Mouse (Mus musculus) heart, postnatal 0 days (tissue): ENCODE results near the gene Mul1. TPM values are rescaled to one million over a fixed set of nuclear protein-coding genes. Genes with fewer than 3 reads are reported as not detected.

ENCODE experiments used
- ATAC-seq: fragments of 200-750 bp; cut with Nextera tagmentation; 2 replicates; pipeline ENCODE4 v1.8.0; 2017; ENCODE audit warnings: low read depth, moderate number of reproducible peaks, moderate library complexity; ENCODE audit not compliant: insufficient read depth
- DNase-seq: peaks from one replicate; pipeline ENCODE4 v3.0.0-alpha.2; 2016; ENCODE audit warnings: low spot score
- H3K27ac ChIP-seq: fragments of 300-500 bp; sonication (generic); 2 replicates; pipeline ENCODE4 v1.5.1; 2014; ENCODE audit warnings: low read depth, mild to moderate bottlenecking
- H3K27me3 ChIP-seq: fragments of 300-500 bp; sonication (generic); 2 replicates; pipeline ENCODE4 v1.6.1; 2014; ENCODE audit warnings: low read length, mixed read lengths; ENCODE audit not compliant: control insufficient read depth, insufficient read depth
- H3K36me3 ChIP-seq: fragments of 300-500 bp; sonication (generic); replicated peaks from 2 replicates; pipeline ENCODE4 v1.6.1; 2014; ENCODE audit warnings: low read length, mixed read lengths; ENCODE audit not compliant: control insufficient read depth, insufficient read depth
- H3K4me1 ChIP-seq: fragments of 300-500 bp; sonication (generic); 2 replicates; pipeline ENCODE4 v1.6.1; 2014; ENCODE audit warnings: antibody characterized with exemption; ENCODE audit not compliant: control insufficient read depth, insufficient read depth
- H3K4me2 ChIP-seq: fragments of 300-500 bp; sonication (generic); 2 replicates; pipeline ENCODE4 v1.6.1; 2014; ENCODE audit warnings: low read depth, mild to moderate bottlenecking, low read length, moderate library complexity
- H3K4me3 ChIP-seq: fragments of 300-500 bp; sonication (generic); 2 replicates; pipeline ENCODE4 v1.5.1; 2014; ENCODE audit warnings: low read depth, low read length
- H3K9ac ChIP-seq: fragments of 300-500 bp; sonication (generic); replicated peaks from 2 replicates; pipeline ENCODE4 v1.6.1; 2014; ENCODE audit warnings: low read depth, low read length, mixed read lengths
- H3K9me3 ChIP-seq: fragments of 300-500 bp; sonication (generic); replicated peaks from 2 replicates; pipeline ENCODE4 v1.6.1; 2016; ENCODE audit warnings: low read length; ENCODE audit not compliant: control insufficient read depth
- CTCF ChIP-seq: IDR thresholded peaks from 2 replicates; pipeline ENCODE4 v1.5.1; 2016; ENCODE audit warnings: antibody characterized with exemption, control low read depth, low read depth
- EP300 ChIP-seq: IDR thresholded peaks from 2 replicates; pipeline ENCODE4 v1.6.1; 2016; ENCODE audit warnings: antibody characterized with exemption, low read depth
- WGBS: fragments of 180-500 bp; shearing (Covaris S2); extraction: QIAGEN DNeasy Blood & Tissue Kit; methylation state at CpG from one replicate; pipeline ENCODE4 v1.1.7; 2014; 5-methylcytosine and 5-hydroxymethylcytosine counted together
- polyA plus RNA-seq: library from polyadenylated mRNA; unstranded; fragments of >200 nt; fragmentation: Nextera tagmentation; extraction: Ambion mirVana; gene quantifications from 2 replicates; pipeline ENCODE4 v1.2.1, GENCODE M21; 2015
- total RNA-seq: library from RNA; depleted of rRNA; stranded (reverse); fragments of >200 nt; gene quantifications from 2 replicates; pipeline ENCODE4 v1.2.3, GENCODE M21; 2014; ENCODE audit warnings: low replicate concordance

Gene Mul1
- total and polyA plus RNA-seq, 2 experiments from 2014 or later = 30.0 to 40.6 TPM

DNA sequence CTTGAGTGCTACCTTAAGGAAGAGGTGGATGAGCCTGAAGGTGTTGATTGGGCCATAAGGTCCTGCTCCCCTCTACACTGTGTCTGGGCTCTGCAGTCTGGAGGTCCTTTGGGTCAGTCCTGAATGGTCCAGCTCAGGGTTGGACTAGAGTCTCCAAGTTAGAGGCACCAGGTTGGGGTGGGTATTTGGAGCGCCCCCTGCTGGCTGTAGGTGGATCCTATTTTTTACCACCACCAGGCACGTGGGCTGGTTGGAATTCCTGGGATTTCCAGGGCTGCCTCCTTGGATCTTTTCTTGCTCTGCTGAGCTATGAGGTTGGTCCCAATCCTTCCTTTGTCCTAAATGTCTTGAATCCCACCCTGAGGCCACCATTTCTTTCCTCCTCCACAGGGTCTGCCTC is 29.7 kb upstream of the Mul1 start:
- no peak overlapping the region for H3K9ac ChIP-seq
- DNase-seq (no peak), ATAC-seq (no peak)
- H3K4me3 ChIP-seq = no peak overlapping the region
- no peaks in the 10 kb centered on the region for H3K9me3 ChIP-seq
- 4% methylated on average over 2 of the region's 2 CpGs for WGBS
- no peaks in the 10 kb centered on the region for H3K4me1 ChIP-seq
- H3K4me2 ChIP-seq = no peak overlapping the region
- TF ChIP-seq EP300 (no peak), CTCF (peak; percentile 41)
- H3K36me3 ChIP-seq = no peaks in the 10 kb centered on the region
- H3K27me3 ChIP-seq = no peaks in the 10 kb centered on the region
- H3K27ac ChIP-seq = no peak overlapping the region

DNA sequence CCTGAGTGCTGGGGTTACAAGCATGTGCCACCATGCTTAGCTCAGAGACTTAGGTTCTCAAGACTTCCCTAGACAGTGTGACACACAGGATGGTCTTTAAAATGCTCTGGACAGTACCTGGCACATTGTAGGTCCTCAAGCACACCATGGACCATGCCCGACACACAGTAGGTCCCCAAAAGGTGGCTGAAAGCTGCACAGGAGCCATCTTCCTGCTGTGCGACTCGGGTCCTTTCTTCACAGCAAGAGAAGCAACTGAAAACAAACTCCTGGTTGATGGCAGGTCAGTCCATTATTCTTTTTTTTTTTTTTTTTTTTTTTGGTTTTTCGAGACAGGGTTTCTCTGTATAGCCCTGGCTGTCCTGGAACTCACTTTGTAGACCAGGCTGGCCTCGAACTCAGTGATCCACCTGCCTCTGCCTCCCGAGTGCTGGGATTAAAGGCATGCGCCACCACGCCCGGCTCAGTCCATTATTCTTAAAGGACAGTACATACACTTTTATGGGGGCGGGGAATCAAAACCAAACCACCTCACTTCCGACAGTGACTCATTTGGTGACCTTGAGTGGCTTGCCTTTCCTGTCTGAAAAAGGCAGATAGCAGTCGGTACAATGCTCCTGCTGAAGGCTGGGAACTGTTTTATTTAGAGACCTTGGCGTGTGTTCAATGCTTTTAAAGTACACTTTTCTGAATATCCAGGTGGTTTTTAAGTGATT is 26.8 kb upstream of the Mul1 start:
- H3K27ac ChIP-seq = no peak overlapping the region
- TF ChIP-seq CTCF (no peak), EP300 (no peak)
- WGBS = 60% methylated on average over 12 of the region's 13 CpGs

DNA sequence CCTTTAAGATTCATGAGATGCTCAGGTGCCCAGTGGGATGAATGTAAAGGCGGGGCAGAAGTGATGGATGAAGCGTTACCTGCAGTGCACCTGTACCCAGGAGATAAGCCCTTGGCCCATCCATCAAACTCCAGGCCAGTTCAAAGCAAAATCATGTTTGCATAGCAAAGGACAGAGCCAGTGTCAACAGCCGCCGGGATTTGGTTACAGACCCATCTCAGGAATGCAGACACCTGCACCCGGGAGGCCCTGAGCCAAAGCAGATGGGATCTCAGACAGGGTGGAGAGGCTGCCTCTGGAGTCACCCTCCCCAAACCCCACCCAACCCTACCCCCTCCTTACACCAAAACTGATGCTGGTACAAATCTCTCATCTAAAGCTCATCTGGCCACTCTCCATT is 23.5 kb upstream of the Mul1 start:
- Histone ChIP-seq H3K9ac (no peak overlapping the region), H3K9me3 (no peaks in the 10 kb centered on the region), H3K4me2 (no peak overlapping the region), H3K27me3 (0 out of 2 replicates have a peak, but pooled peaks cover 8% of the 10 kb centered on the region), H3K27ac (no peak overlapping the region), H3K4me3 (no peak overlapping the region), H3K4me1 (no peaks in the 10 kb centered on the region), H3K36me3 (no peaks in the 10 kb centered on the region)
- WGBS = 10% methylated on average over 5 of the region's 5 CpGs
- DNase-seq (no peak), ATAC-seq (no peak)
- TF ChIP-seq EP300 (no peak), CTCF (no peak)

More for the DNA sequence above, 26.8 kb upstream of the Mul1 start:
- Histone ChIP-seq H3K27me3 (0 out of 2 replicates have a peak, but pooled peaks cover 8% of the 10 kb centered on the region), H3K36me3 (no peaks in the 10 kb centered on the region), H3K4me1 (no peaks in the 10 kb centered on the region), H3K9ac (no peak overlapping the region), H3K4me2 (no peak overlapping the region), H3K9me3 (no peaks in the 10 kb centered on the region), H3K4me3 (no peak overlapping the region)
- peak; percentile 66 for ATAC-seq
- DNase-seq = peak; percentile 50

DNA sequence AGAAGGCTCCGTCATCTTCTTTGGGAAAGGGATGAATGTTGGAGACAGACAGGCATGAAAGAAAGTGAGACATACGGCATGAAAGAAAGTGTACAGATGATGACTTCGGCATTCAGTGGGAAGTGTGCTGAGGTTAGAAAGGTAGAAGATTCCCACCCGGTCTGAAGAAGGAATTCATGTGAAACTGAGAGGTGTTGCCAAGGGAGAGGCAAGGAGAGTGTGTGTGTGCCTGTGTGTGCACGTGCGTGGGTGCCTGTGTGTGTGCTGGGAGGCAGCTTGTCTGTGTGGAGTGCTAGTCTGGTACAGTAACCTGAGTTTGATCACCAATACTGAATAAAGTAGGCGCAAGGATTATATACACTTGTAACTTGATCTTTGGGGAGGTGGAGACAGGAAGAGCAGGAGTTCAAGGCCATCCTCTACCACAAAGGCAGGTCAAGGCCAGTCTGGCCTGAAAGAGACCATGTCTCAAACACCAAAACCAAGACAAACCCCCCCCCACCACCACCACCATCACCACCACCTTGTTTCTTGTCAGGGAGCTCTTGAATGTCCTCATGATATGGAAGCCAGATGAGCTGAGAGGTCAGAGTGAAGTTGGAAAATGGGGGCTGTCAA is 22.9 kb upstream of the Mul1 start:
- H3K4me1 ChIP-seq = no peaks in the 10 kb centered on the region
- ATAC-seq (no peak), DNase-seq (no peak)
- no peak overlapping the region for H3K4me2 ChIP-seq
- WGBS = 53% methylated on average over 7 of the region's 7 CpGs
- no peaks in the 10 kb centered on the region for H3K9me3 ChIP-seq
- H3K9ac ChIP-seq = no peak overlapping the region
- no peak overlapping the region for H3K4me3 ChIP-seq
- TF ChIP-seq CTCF (no peak), EP300 (no peak)
- no peaks in the 10 kb centered on the region for H3K36me3 ChIP-seq
- H3K27ac ChIP-seq = no peak overlapping the region
- 0 out of 2 replicates have a peak, but pooled peaks cover 8% of the 10 kb centered on the region for H3K27me3 ChIP-seq

DNA sequence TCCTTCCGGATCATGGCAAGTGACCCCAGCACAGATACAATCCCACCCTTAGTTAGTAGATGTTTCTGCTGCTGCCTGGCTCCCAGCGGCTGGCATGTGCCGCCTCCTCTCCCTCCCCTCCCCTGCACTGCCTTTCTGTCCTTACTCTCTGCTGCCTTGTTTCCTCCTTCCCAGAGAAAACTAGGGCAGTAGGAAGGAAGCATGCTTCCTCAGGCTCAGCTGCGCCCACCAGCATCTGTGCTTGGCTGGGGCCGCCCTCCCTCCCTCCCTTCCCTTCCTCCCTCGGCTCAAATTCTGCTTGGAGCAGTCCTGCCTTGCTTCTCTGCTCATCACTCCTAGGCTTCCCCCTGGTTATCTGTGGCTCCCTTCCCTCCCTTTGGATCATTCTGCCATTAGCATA is 19.7 kb upstream of the Mul1 start:
- no peak overlapping the region for H3K9ac ChIP-seq
- DNase-seq (no peak), ATAC-seq (no peak)
- peaks cover 21% of the 10 kb centered on the region; the same call in 1 of the 2 replicates for H3K27me3 ChIP-seq
- H3K4me2 ChIP-seq = peak overlapping the region; percentile 20
- WGBS = 8% methylated on average over 6 of the region's 6 CpGs
- no peaks in the 10 kb centered on the region for H3K36me3 ChIP-seq
- TF ChIP-seq CTCF (no peak), EP300 (no peak)
- H3K4me3 ChIP-seq = no peak overlapping the region
- H3K27ac ChIP-seq = 0 out of 2 replicates have a peak overlapping the region, but pooled peaks have one; percentile 30
- H3K4me1 ChIP-seq = no peaks in the 10 kb centered on the region
- H3K9me3 ChIP-seq = no peaks in the 10 kb centered on the region
